Mouse (Mus musculus) B cell, adult 62 days (primary cell): ENCODE data around the gene Med1. TPM values are rescaled to one million over a fixed set of nuclear protein-coding genes. Genes with fewer than 3 reads are reported as not detected.

Source experiments
- total RNA-seq: library from RNA; stranded (reverse); gene quantifications from 4 replicates; pipeline ENCODE4 v1.2.4, GENCODE M21; 2023

Med1 gene
- 73.7 to 86.8 TPM (median 82.7 TPM) in 4 replicates for total RNA-seq

DNA sequence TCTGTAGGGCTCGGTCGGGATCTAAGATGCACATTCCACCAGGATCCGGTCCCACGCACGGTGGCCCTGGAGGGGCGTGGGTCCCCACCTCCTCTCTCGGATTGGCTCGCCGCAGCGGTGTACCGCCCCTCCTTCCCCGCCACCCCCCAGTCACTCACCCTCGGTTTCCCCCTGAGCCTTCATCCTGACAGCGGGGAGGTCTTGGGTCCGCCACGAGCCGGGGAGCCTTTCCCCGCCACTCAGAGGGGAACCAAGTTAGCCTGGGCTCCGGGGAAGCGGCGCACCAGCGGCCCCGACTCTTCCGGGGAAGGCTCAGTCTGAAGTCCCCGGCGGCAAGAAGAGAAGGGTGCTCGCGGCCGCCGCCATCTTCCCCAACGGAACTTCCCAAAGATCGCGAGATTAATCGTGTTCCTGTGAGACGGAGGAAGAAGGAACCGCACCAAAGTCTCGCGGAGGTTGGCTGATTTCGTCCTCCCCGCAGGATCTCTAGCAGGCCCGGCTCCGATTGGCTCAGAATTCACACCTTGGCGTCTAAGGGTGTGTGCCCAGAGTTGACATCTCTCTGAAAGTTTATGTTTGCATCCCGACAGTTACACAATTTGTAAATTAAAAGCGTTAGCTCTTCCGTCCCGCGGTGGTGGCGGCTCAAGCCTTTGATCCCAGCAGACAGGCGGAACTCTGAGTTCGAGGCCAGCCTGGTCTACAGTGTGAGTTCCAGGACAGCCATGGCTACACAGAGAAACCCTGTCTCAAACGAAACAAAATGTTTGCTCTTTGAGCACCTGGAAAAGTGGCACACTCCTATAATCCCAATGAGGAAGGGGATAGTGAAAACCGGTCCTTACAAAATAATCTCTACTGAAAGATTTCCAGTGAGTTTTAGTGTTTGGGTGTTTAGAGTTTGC lies at the start of gene Med1:
Med1 (minus strand) TSS at position 393 of the 905 bp plus-strand sequence.

DNA sequence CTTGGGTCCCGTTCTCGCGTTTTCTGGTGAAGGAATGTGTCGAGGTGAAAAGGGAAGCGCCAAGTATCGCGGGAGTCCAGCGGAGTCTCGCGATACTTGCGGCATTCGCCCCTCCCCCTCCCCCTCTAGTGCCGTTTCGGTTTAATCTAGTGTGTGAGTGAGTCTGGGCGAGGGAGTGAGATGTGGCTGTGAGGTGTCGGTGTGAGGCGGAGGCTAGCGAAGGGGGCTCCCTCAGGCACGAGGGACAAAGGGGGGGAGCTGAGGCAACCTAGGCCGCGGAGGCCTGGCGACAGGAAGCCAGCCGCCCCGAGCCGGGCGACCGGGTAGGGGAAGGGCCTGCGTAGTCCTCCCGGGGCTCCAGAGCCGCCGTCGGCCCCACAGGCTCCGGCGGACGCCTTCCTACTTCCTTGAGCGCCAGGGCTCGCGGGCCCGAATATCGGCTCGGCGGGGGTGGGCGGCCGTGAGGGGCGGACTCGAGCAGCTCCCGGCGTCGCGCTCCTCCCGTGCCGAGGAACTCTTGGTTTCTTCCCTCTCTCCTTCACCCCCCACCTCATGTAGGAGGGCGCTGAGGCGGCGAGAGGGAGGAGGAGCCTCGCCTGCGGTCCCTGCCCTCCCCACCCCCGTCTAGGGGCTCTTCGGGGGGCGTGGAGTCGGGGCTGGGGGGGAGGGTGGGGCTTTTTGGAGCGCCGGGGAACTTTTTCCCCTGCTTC lies 9.7 kb upstream of the Med1 start, which contains the start of gene Cdk12:
Cdk12 (plus strand) TSS at position 419 of the 710 bp plus-strand sequence.

DNA sequence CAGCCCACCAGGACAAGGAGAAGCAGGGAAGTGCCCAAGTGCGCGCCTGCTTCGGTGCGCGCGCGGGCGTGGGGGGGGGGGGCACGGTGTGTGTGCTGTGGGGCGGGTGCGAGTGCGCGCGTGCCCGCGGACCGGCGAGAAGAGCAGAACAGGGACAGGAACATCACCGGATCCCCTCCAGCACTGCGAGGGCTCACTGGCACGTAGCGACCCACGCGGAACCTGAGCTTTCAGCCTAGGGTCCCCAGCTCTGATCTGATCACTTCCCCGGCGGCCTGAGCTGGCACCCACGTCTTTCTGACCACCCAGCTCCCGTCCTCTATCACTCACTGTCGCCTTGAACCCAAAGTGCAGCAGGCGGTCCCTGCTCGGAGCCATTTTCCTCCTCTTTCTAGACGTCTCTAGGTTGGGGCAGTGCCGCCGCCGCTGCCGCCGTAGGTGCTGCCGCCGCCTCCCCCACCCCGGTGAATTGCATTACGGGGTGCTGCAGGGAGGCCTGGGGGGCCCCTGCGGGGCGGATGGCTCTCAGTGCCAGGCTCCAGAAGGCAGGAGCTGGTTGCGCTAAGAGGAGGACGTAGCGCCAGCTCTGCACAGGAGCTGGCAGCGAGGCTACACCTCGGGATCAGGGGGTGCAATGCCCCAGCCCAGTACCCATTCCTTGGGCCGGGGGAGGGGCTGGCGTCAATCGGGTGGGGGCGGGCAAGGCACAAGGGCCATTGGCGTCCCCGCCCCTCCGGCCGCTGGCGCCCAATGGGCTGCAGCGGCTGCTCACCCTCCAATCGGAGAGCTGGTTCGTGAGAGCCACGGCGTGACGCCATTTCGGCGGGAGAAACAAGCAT lies 43.1 kb downstream of the Med1 start, which contains the start of gene Fbxl20:
Fbxl20 (minus strand) TSS at position 618 of the 839 bp plus-strand sequence.

Other genes with a start within 250 kb of the Med1 start
- 0.66 to 1.3 TPM (median 1.2 TPM) in 4 replicates for gene Plxdc1, start 206.8 kb downstream of the Med1 start, total RNA-seq
- gene Arl5c, start 197.1 kb downstream of the Med1 start, total RNA-seq = 50.3 to 68.7 TPM (median 59.9 TPM) in 4 replicates
- 4.9 to 7.6 TPM (median 5.8 TPM) in 4 replicates for gene Cacnb1, start 170.3 kb downstream of the Med1 start, total RNA-seq
- 1,902 to 2,000 TPM (median 1,953 TPM) in 4 replicates for gene Rpl19, start 166.6 kb downstream of the Med1 start, total RNA-seq
- gene Stac2, start 139.8 kb downstream of the Med1 start, total RNA-seq = 31.3 to 36.4 TPM (median 33.4 TPM) in 4 replicates
- gene Fbxl20, start 42.9 kb downstream of the Med1 start, total RNA-seq = 42.1 to 57.9 TPM (median 42.6 TPM) in 4 replicates
- 110 to 118 TPM (median 114 TPM) in 4 replicates for gene Cdk12, start 9.8 kb upstream of the Med1 start, total RNA-seq
- 0.22 to 0.60 TPM (median 0.55 TPM) in 3 of 4 replicates, not detected in the other for gene Neurod2, start 136.4 kb upstream of the Med1 start, total RNA-seq
- gene Ppp1r1b, start 155.1 kb upstream of the Med1 start, total RNA-seq = not detected in 4 replicates
- gene Stard3, start 165.1 kb upstream of the Med1 start, total RNA-seq = 35.4 to 41.5 TPM (median 37.8 TPM) in 4 replicates
- not detected in 4 replicates for gene Tcap, start 190.5 kb upstream of the Med1 start, total RNA-seq
- gene Pnmt, start 193.2 kb upstream of the Med1 start, total RNA-seq = not detected in 4 replicates
- gene Pgap3, start 207.2 kb upstream of the Med1 start, total RNA-seq = 6.0 to 10.0 TPM (median 8.3 TPM) in 4 replicates
- gene Erbb2, start 219.2 kb upstream of the Med1 start, total RNA-seq = 0.17 to 0.64 TPM in 2 of 4 replicates, not detected in the others
- gene Mien1, start 245.7 kb upstream of the Med1 start, total RNA-seq = 46.7 to 54.3 TPM (median 50.1 TPM) in 4 replicates